Mouse (Mus musculus): ENCODE measurements around the gene Maff.

GRCm38 (mm10) chr15:79361023-79361422, 14.6 kb downstream of the Maff start:
- TF ChIP-seq CTCF (IDR thresholded peaks at IDR 0.05; ENCODE audit: extremely low read depth, insufficient read depth, low read length) = no peak
- no peak for TF ChIP-seq POLR2A (IDR thresholded peaks at IDR 0.05; ENCODE audit: extremely low read depth, insufficient read depth, low read length)

All from cortical plate, adult 2 months (tissue).